Mouse (Mus musculus) CH12.LX (cell line): ENCODE data around the gene Srsf10. TPM values are rescaled to one million over a fixed set of nuclear protein-coding genes. Genes with fewer than 3 reads are reported as not detected.

Experiments
- DNase-seq: peaks from one replicate; pipeline ENCODE4 v3.0.0-alpha.2; 2013; ENCODE audit errors: extremely low read depth
- H3K27ac ChIP-seq: 2 replicates; pipeline ENCODE4 v1.5.1; 2012; ENCODE audit warnings: low read depth, mild to moderate bottlenecking, control low read depth, moderate library complexity; ENCODE audit not compliant: insufficient read depth
- H3K27me3 ChIP-seq: replicated peaks from 2 replicates; pipeline ENCODE3; 2012; ENCODE audit warnings: inconsistent platforms
- H3K36me3 ChIP-seq, 2 experiments: replicated peaks in 1 of 2; 2 replicates each; pipeline versions ENCODE3 to v1.6.1; 2012; ENCODE audit warnings: inconsistent platforms in 1 of 2, low read length in 1 of 2, mild to moderate bottlenecking in 1 of 2, mixed read lengths in 1 of 2, moderate library complexity in 1 of 2; ENCODE audit not compliant: control insufficient read depth in 1 of 2, insufficient read depth in 1 of 2
- H3K4me1 ChIP-seq, 2 experiments: 2 replicates each; pipeline ENCODE4 v1.6.1; 2012; ENCODE audit warnings: inconsistent platforms in 1 of 2, moderate library complexity in 1 of 2; ENCODE audit not compliant: insufficient read depth in 2 of 2, control insufficient read depth in 1 of 2
- H3K4me2 ChIP-seq: 2 replicates; pipeline ENCODE4 v1.6.1; 2012; ENCODE audit warnings: low read depth, mild to moderate bottlenecking, control low read depth; ENCODE audit not compliant: poor library complexity, insufficient read depth, severe bottlenecking
- H3K4me3 ChIP-seq, 3 experiments: fragments of 150-350 bp in 1 of 3; sonication (generic) in 1 of 3; replicated peaks in 1 of 3; 2 replicates each; pipeline versions ENCODE3 to v1.5.1; 2011 to 2012; ENCODE audit warnings: low read depth in 2 of 3, low read length in 2 of 3, mild to moderate bottlenecking in 2 of 3, moderate library complexity in 2 of 3, control low read depth in 1 of 3, improper control_type of control experiment in 1 of 3, inconsistent platforms in 1 of 3, mixed read lengths in 1 of 3; ENCODE audit not compliant: poor library complexity in 1 of 3
- H3K79me2 ChIP-seq: replicated peaks from 2 replicates; pipeline ENCODE4 v1.6.1; 2012; ENCODE audit warnings: mild to moderate bottlenecking, moderate library complexity; ENCODE audit not compliant: control insufficient read depth, poor library complexity, insufficient read depth, severe bottlenecking; ENCODE audit errors: extremely low read depth
- H3K9ac ChIP-seq: 2 replicates; pipeline ENCODE4 v1.6.1; 2012; ENCODE audit warnings: low read depth, mild to moderate bottlenecking, control low read depth, moderate library complexity; ENCODE audit not compliant: insufficient read depth
- H3K9me3 ChIP-seq: replicated peaks from 2 replicates; pipeline ENCODE3; 2012; ENCODE audit warnings: low read length, inconsistent platforms, mixed read lengths
- CHD2 ChIP-seq: IDR thresholded peaks from 2 replicates; pipeline ENCODE4 v1.6.1; 2011; ENCODE audit warnings: low read length, improper control_type of control experiment
- CTCF ChIP-seq, 2 experiments: IDR thresholded peaks in 1 of 2; conservative IDR thresholded peaks in 1 of 2; 2 replicates each; pipeline ENCODE4 v1.5.1; 2011 to 2012; ENCODE audit warnings: low read depth in 2 of 2, low read length in 2 of 2, improper control_type of control experiment in 1 of 2, inconsistent platforms in 1 of 2, mild to moderate bottlenecking in 1 of 2, moderate library complexity in 1 of 2
- ELF1 ChIP-seq: IDR thresholded peaks from 2 replicates; pipeline ENCODE4 v1.6.1; 2014; ENCODE audit warnings: low read depth, mild to moderate bottlenecking, inconsistent platforms, low read length, improper control_type of control experiment
- GABPA ChIP-seq: IDR thresholded peaks from 2 replicates; pipeline ENCODE4 v1.6.1; 2012; ENCODE audit warnings: low read depth, low read length, improper control_type of control experiment, inconsistent platforms; ENCODE audit not compliant: insufficient replicate concordance
- HCFC1 ChIP-seq: IDR thresholded peaks from 2 replicates; pipeline ENCODE4 v1.6.1; 2012; ENCODE audit warnings: low read depth, mild to moderate bottlenecking, inconsistent platforms, low read length, improper control_type of control experiment
- MAFK ChIP-seq: IDR thresholded peaks from 2 replicates; pipeline ENCODE4 v1.6.1; 2011; ENCODE audit warnings: low read length, improper control_type of control experiment; ENCODE audit not compliant: insufficient replicate concordance
- MAX ChIP-seq: IDR thresholded peaks from 2 replicates; pipeline ENCODE4 v1.6.1; 2011; ENCODE audit warnings: low read length, improper control_type of control experiment
- MAZ ChIP-seq: IDR thresholded peaks from 2 replicates; pipeline ENCODE4 v1.6.1; 2012; ENCODE audit warnings: low read depth, mild to moderate bottlenecking, inconsistent platforms, low read length, improper control_type of control experiment, moderate library complexity
- MEF2A ChIP-seq: IDR thresholded peaks from 2 replicates; pipeline ENCODE4 v1.6.1; 2014; ENCODE audit warnings: low read depth, mild to moderate bottlenecking, inconsistent platforms, low read length, improper control_type of control experiment, borderline replicate concordance
- MYC ChIP-seq: IDR thresholded peaks from 2 replicates; pipeline ENCODE4 v1.6.1; 2011; ENCODE audit warnings: low read depth, mild to moderate bottlenecking, improper control_type of control experiment, low read length
- NELFE ChIP-seq: IDR thresholded peaks from 2 replicates; pipeline ENCODE4 v1.6.1; 2011; ENCODE audit warnings: low read depth, low read length, improper control_type of control experiment
- NRF1 ChIP-seq: IDR thresholded peaks from 2 replicates; pipeline ENCODE4 v1.6.1; 2014; ENCODE audit warnings: low read depth, mild to moderate bottlenecking, inconsistent platforms, low read length, improper control_type of control experiment, moderate library complexity
- POLR2A ChIP-seq: IDR thresholded peaks from 2 replicates; pipeline ENCODE4 v1.6.1; 2011; ENCODE audit warnings: low read depth, mild to moderate bottlenecking, improper control_type of control experiment, low read length
- RAD21 ChIP-seq: IDR thresholded peaks from 2 replicates; pipeline ENCODE4 v1.6.1; 2011; ENCODE audit warnings: low read depth, mild to moderate bottlenecking, low read length, improper control_type of control experiment, moderate library complexity
- RCOR1 ChIP-seq: conservative IDR thresholded peaks from 2 replicates; pipeline ENCODE4 v1.6.1; 2012; ENCODE audit warnings: low read depth, mild to moderate bottlenecking, inconsistent platforms, low read length, improper control_type of control experiment
- SMC3 ChIP-seq: IDR thresholded peaks from 2 replicates; pipeline ENCODE4 v1.6.1; 2011; ENCODE audit warnings: low read depth, low read length, improper control_type of control experiment
- TBP ChIP-seq: conservative IDR thresholded peaks from 2 replicates; pipeline ENCODE4 v1.6.1; 2011; ENCODE audit warnings: low read depth, low read length, improper control_type of control experiment
- TCF12 ChIP-seq: IDR thresholded peaks from 2 replicates; pipeline ENCODE4 v1.6.1; 2014; ENCODE audit warnings: low read depth, mild to moderate bottlenecking, inconsistent platforms, low read length, improper control_type of control experiment
- UBTF ChIP-seq: IDR thresholded peaks from 2 replicates; pipeline ENCODE4 v1.6.1; 2012; ENCODE audit warnings: low read depth, mild to moderate bottlenecking, inconsistent platforms, low read length, improper control_type of control experiment, moderate library complexity
- USF1 ChIP-seq: IDR thresholded peaks from 2 replicates; pipeline ENCODE4 v1.6.1; 2014; ENCODE audit warnings: low read depth, mild to moderate bottlenecking, inconsistent platforms, low read length, improper control_type of control experiment
- ZC3H11A ChIP-seq: IDR thresholded peaks from 2 replicates; pipeline ENCODE4 v1.6.1; 2012; ENCODE audit warnings: low read depth, mild to moderate bottlenecking, inconsistent platforms, low read length, improper control_type of control experiment
- ZNF384 ChIP-seq: IDR thresholded peaks from 2 replicates; pipeline ENCODE4 v1.6.1; 2012; ENCODE audit warnings: low read depth, low read length, improper control_type of control experiment, inconsistent platforms
- dilution Hi-C: fragments of 300-500 bp; cut with MboI; formaldehyde crosslinking; loops from 2 replicates; pipeline ENCODE4 v1.14.3; 2020; ENCODE audit warnings: low sequenced_read_pairs; ENCODE audit not compliant: extremely low pct_unique_long_range_greater_than_20kb, extremely low pct_ligation_motif_present
- in situ Hi-C: fragments of 300-500 bp; cut with MboI; formaldehyde crosslinking; loops from 3 replicates; pipeline ENCODE4 v1.14.3; 2019; ENCODE audit warnings: low sequenced_read_pairs, low pct_ligation_motif_present, low pct_unique_long_range_greater_than_20kb, mixed read lengths
- polyA plus RNA-seq: library from polyadenylated mRNA; unstranded; fragments of >175 nt; gene quantifications from 2 replicates; pipeline ENCODE4 v1.2.1, GENCODE M21; 2012; ENCODE audit warnings: low read depth; ENCODE audit not compliant: insufficient read length
- total RNA-seq, 2 experiments: library from RNA; depleted of rRNA; stranded (reverse); fragments of 300-350 nt in 1 of 2; fragments of >200 nt in 1 of 2; gene quantifications; 2 replicates each; pipeline ENCODE4 v1.2.3; 2012 to 2014

The Srsf10 gene
- total and polyA plus RNA-seq, 3 experiments: 85.7 to 291 (median 179) TPM

- H3K79me2 ChIP-seq: no peaks in the 10 kb centered on the region
- H3K36me3 ChIP-seq: no peaks in the 10 kb centered on the region
- H3K9ac ChIP-seq: no peak overlapping the region
- dilution Hi-C loops (no loop called here), in situ Hi-C loops (loop anchor here (10.0 kb wide), 1 partner anchor 55 kb away; the partner anchor contains the start of gene Hmgcl)
- no peak overlapping the region for H3K4me3 ChIP-seq
- no peak overlapping the region for H3K4me2 ChIP-seq
- DNase-seq: peak; percentile 75
- no peak overlapping the region for H3K27ac ChIP-seq
- TF ChIP-seq MEF2A: no peak
- no peak for TF ChIP-seq UBTF
- TF ChIP-seq ELF1: peak; percentile 32; the same call in 1 of the 2 replicates
- no peak for TF ChIP-seq TBP
- peak; percentile 70 for TF ChIP-seq ZC3H11A
- TF ChIP-seq RCOR1: no peak
- TF ChIP-seq USF1: peak; percentile 23; the same call in 1 of the 2 replicates
- TF ChIP-seq MYC: no peak
- no peak; the same call in 1 of the 2 replicates for TF ChIP-seq NELFE
- no peak for TF ChIP-seq ZNF384
- no peak for TF ChIP-seq CHD2
- TF ChIP-seq RAD21: peak; percentile 93
- TF ChIP-seq SMC3: peak; percentile 96
- no peak for TF ChIP-seq MAZ
- TF ChIP-seq GABPA: no peak
- no peak for TF ChIP-seq NRF1
- TF ChIP-seq CTCF (conservative IDR thresholded peaks at IDR 0.05 in 1 of 2, IDR thresholded peaks at IDR 0.05 in 1 of 2; ENCODE audit: low read depth in 2 of 2, low read length in 2 of 2): peak; percentile 55 to 96
- TF ChIP-seq POLR2A: no peak
- TF ChIP-seq TCF12: no peak
- H3K27me3 ChIP-seq: no peaks in the 10 kb centered on the region
- peaks cover 24 to 40% of the 10 kb centered on the region in 2 experiments for H3K4me1 ChIP-seq
- H3K9me3 ChIP-seq: peaks cover 2% of the 10 kb centered on the region
Measured at GRCm38 (mm10) chr4:135889884-135890283, 34.3 kb downstream of the Srsf10 start.

DNA sequence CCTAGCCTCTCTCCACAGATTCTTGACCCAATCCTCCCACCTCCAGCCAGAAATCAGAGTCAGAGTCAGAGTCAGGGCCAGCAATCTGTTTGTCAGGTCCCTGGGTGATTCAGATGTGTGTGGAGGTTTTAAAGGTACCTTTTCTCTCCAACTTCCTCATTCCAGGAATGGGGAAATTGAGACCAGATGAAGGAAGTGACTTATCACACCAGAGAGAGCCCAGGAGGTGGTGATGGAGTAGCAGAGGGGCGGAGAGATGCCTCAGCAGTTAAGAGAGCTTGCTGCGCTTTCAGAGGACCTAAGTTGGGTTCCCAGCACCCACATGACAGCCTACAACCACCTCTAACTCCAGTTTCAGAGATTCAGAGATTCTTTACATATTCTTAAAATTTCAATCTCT, 36.0 kb downstream of the Srsf10 start:
- H3K9ac ChIP-seq: no peak overlapping the region
- dilution Hi-C loops (no loop called here), in situ Hi-C loops (no loop called here)
- H3K27ac ChIP-seq: no peak overlapping the region
- H3K4me3 ChIP-seq: no peak overlapping the region
- no peak overlapping the region for H3K4me2 ChIP-seq
- no peaks in the 10 kb centered on the region for H3K36me3 ChIP-seq
- no peak for DNase-seq
- H3K27me3 ChIP-seq: no peaks in the 10 kb centered on the region
- TF ChIP-seq MAX (no peak), HCFC1 (no peak), ZNF384 (no peak), MAFK (no peak), UBTF (no peak)
- peaks cover 12 to 29% of the 10 kb centered on the region in 2 experiments for H3K4me1 ChIP-seq
- H3K79me2 ChIP-seq: no peaks in the 10 kb centered on the region
- H3K9me3 ChIP-seq: peaks cover 2% of the 10 kb centered on the region
